Mouse (Mus musculus) midbrain, embryonic 15.5 days (tissue): ENCODE results near the gene Ucn2. TPM values are rescaled to one million over a fixed set of nuclear protein-coding genes. Genes with fewer than 3 reads are reported as not detected.

ENCODE experiments used
- ATAC-seq: fragments of 200-750 bp; cut with Nextera tagmentation; replicated peaks from 2 replicates; pipeline ENCODE4 v1.8.0; 2017; ENCODE audit warnings: moderate TSS enrichment
- H3K27ac ChIP-seq: fragments of 300-500 bp; sonication (generic); 2 replicates; pipeline ENCODE4 v1.5.1; 2015; ENCODE audit warnings: mild to moderate bottlenecking, inconsistent platforms
- H3K27me3 ChIP-seq: fragments of 300-500 bp; sonication (generic); replicated peaks from 2 replicates; pipeline ENCODE4 v1.6.1; 2015; ENCODE audit warnings: inconsistent platforms
- H3K36me3 ChIP-seq: fragments of 300-500 bp; sonication (generic); replicated peaks from 2 replicates; pipeline ENCODE4 v1.6.1; 2015; ENCODE audit warnings: inconsistent platforms
- H3K4me1 ChIP-seq: fragments of 300-500 bp; sonication (generic); 2 replicates; pipeline ENCODE4 v1.6.1; 2015; ENCODE audit warnings: inconsistent platforms
- H3K4me2 ChIP-seq: fragments of 300-500 bp; sonication (generic); 2 replicates; pipeline ENCODE4 v1.6.1; 2015; ENCODE audit warnings: inconsistent platforms, mild to moderate bottlenecking, moderate library complexity
- H3K4me3 ChIP-seq: fragments of 300-500 bp; sonication (generic); 2 replicates; pipeline ENCODE4 v1.5.1; 2015; ENCODE audit warnings: mild to moderate bottlenecking, inconsistent platforms
- H3K9ac ChIP-seq: fragments of 300-500 bp; sonication (generic); 2 replicates; pipeline ENCODE4 v1.6.1; 2015; ENCODE audit warnings: mild to moderate bottlenecking, inconsistent platforms
- H3K9me3 ChIP-seq: fragments of 300-500 bp; sonication (generic); 2 replicates; pipeline ENCODE4 v1.6.1; 2016; ENCODE audit warnings: inconsistent platforms
- WGBS: fragments of 180-500 bp; shearing (Covaris S2); methylation state at CpG from one replicate; pipeline ENCODE4 v1.1.7; 2015; ENCODE audit warnings: mixed read lengths; 5-methylcytosine and 5-hydroxymethylcytosine counted together
- polyA plus RNA-seq: library from polyadenylated mRNA; unstranded; fragments of >200 nt; fragmentation: Nextera tagmentation; extraction: Ambion mirVana; gene quantifications from 2 replicates; pipeline ENCODE4 v1.2.1, GENCODE M21; 2015

Ucn2 gene
- not detected in 2 replicates for polyA plus RNA-seq

DNA sequence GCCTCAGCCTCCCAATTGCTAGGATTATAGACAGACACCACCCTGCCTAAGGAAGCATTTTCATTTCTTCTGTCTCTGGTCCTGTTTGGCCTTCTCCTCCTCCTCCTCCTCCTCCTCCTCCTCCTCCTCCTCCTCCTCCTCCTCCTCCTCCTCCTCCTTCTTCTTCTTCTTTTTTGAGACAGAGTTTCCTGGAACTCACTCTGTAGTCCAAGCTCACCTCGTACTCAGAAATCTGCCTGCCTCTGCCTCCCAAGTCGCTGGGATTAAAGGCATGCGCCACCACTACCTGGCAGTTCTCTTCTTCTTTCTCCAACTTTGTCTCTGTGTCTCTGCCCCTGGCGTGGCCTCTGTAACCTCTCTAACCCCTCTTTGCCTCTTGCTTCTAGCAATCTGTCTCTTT is at the start of gene Ucn2:
Gene Ucn2, plus strand, starts transcription at position 301 of the 400 bp plus-strand sequence.
- no peak for ATAC-seq

DNA sequence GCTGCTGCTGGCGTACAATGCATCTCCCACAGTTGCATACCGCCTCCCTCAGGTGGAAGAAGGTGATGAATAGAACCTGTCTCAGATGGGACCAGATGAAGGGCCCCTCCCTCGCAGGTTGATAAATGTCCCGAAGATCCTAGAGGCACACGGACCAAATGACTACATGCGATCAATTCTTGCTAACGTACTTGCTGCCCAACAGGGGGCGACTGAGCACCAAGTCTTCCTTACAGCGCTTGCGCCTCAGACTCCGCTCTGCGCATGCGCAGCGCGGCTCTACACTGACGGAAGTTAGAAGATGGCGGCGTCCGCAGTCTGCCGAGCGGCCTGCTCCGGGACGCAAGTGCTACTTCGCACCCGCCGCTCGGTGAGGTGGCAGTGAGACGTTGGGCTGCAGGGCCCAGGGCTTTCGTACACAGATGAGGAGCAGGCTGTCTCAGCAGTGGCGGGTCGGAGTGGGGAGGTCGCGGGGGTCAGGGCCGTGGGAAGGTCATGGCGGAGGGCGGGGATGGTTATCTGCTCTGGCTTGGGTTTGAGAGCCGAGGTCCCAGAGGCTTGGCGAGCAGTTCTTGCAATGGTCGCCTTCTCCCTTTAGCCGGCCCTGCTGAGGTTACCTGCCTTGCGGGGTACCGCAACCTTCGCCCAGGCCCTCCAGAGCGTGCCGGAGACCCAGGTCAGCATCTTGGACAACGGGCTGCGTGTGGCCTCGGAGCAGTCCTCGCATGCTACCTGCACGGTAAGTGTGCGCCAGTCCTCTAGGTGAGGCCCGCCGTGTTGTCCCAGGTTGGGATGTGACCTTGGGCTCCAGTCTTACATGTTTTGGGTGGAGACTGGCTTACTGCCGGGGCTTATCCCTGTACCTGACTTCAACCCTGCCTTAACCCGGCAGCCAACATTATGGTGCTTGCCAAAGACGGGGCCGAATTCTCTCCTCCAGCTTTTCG is 49.1 kb upstream of the Ucn2 start, which contains the start of gene Uqcrc1:
Gene Uqcrc1, plus strand, starts transcription at position 216 of the 947 bp plus-strand sequence.
- H3K36me3 ChIP-seq, result peaks cover 24% of the 10 kb centered on the region; the same call in 1 of the 2 replicates
- H3K27ac ChIP-seq, result peak within 1 kb of the TSS; percentile 61
- H3K4me3 ChIP-seq, result peak within 1 kb of the TSS; percentile 54
- no peaks in the 10 kb centered on the region for H3K27me3 ChIP-seq
- peaks cover 7% of the 10 kb centered on the region for H3K4me1 ChIP-seq
- no peaks in the 10 kb centered on the region for H3K9me3 ChIP-seq
- H3K4me2 ChIP-seq, result peak within 1 kb of the TSS; percentile 73
- peak within 1 kb of the TSS; percentile 83 for H3K9ac ChIP-seq
- under 1% methylated on average over 58 of the region's 58 CpGs for WGBS
- ATAC-seq, result peak; percentile 87

More for the DNA sequence above, at the start of gene Ucn2:
- Histone ChIP-seq H3K4me2 (no peak within 1 kb of the TSS), H3K36me3 (no peaks in the 10 kb centered on the region), H3K4me3 (no peak within 1 kb of the TSS), H3K9me3 (no peaks in the 10 kb centered on the region), H3K27ac (no peak within 1 kb of the TSS), H3K9ac (no peak within 1 kb of the TSS), H3K4me1 (peaks cover 2% of the 10 kb centered on the region; the same call in 1 of the 2 replicates), H3K27me3 (no peaks in the 10 kb centered on the region)
- WGBS, result 83% methylated on average over 4 of the region's 4 CpGs

DNA sequence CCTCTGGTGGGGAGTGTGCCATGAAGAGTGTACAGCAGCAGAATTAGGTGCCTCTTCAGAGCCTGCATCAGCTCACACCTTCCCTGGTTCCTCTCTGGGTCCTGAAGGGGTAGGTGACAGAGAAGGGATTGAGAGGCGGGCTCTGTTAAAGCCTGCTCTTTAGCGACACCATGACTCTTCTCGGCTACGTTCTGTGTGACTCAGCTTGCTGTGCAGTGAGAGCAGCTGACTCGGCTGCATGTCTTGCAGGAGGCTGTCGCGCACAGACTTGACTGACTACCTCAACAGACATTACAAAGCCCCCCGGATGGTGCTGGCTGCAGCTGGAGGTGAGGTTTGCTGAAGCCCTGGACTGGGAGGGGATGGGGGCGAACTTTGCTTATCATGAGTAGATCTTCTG is 40.7 kb upstream of the Ucn2 start:
- no peak overlapping the region for H3K4me2 ChIP-seq
- ATAC-seq, result no peak
- 80% methylated on average over 9 of the region's 9 CpGs for WGBS
- no peak overlapping the region for H3K9ac ChIP-seq
- H3K4me3 ChIP-seq, result no peak overlapping the region
- H3K27ac ChIP-seq, result no peak overlapping the region
- H3K27me3 ChIP-seq, result no peaks in the 10 kb centered on the region
- 0 out of 2 replicates have a peak, but pooled peaks cover 4% of the 10 kb centered on the region for H3K4me1 ChIP-seq
- H3K36me3 ChIP-seq, result peaks cover 74% of the 10 kb centered on the region
- no peaks in the 10 kb centered on the region for H3K9me3 ChIP-seq

DNA sequence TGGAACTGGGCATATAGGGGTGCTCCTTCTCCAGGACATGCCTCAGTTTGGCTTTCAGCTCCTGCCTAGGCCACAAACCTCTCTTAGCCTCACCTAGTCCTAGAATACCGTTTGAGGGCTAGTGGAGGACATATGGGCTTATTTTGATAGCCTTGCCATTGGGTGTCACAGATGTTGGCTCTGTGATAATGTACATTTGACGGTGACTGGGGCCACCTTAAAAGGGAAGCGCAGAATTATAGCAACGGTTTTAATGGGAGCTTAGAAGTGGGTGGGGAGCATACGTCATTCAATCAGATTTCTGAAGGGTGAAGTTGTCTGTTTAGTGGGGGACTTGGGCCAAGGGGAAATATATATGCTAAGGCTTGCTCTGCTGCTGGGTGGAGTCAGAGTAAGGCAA is 40.2 kb upstream of the Ucn2 start:
- Histone ChIP-seq H3K4me1 (0 out of 2 replicates have a peak, but pooled peaks cover 4% of the 10 kb centered on the region), H3K9me3 (no peaks in the 10 kb centered on the region), H3K9ac (no peak overlapping the region), H3K27ac (no peak overlapping the region), H3K4me2 (no peak overlapping the region), H3K27me3 (no peaks in the 10 kb centered on the region), H3K4me3 (no peak overlapping the region), H3K36me3 (peaks cover 77% of the 10 kb centered on the region)
- WGBS, result 87% methylated on average over 5 of the region's 5 CpGs
- no peak for ATAC-seq

DNA sequence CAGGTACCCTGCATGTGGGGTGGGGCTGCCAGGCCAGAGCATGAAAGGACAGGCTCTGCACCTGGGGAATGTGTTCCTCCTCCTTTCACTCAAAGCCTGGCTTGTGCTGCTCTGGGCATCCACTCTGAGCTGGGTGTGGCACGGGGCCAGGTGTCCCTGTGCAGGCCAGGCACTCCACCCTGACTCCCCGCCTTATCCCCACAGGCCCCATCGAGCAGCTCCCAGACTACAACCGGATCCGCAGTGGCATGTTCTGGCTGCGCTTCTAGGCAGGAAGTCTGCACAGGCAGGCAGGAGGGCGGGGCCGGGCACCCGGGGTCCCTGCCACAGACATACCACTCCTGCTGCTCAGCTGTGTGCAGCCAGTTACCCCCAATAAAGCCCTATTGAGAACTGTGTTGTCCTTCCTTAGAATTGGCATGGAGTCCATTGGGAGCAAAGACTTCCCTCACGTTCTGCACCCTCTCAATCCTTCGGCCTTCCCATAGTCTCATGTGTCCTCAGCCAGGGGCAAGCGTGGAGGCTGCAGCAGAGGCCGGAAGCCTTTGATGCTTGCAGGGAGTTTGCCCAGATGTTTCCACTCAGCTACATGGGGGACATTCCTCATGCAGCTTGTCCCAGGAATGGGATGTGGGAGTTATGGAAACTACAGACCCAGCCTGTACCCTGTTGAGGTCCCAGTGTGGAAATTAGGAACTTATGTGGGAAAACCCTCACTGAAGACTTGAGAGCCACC is 36.4 kb upstream of the Ucn2 start:
- no peaks in the 10 kb centered on the region for H3K9me3 ChIP-seq
- peaks cover 58% of the 10 kb centered on the region for H3K36me3 ChIP-seq
- no peak overlapping the region for H3K27ac ChIP-seq
- no peak for ATAC-seq
- H3K4me3 ChIP-seq, result no peak overlapping the region
- H3K4me2 ChIP-seq, result no peak overlapping the region
- no peaks in the 10 kb centered on the region for H3K4me1 ChIP-seq
- H3K27me3 ChIP-seq, result peaks cover 21% of the 10 kb centered on the region
- no peak overlapping the region for H3K9ac ChIP-seq
- 93% methylated on average over 13 of the region's 13 CpGs for WGBS

DNA sequence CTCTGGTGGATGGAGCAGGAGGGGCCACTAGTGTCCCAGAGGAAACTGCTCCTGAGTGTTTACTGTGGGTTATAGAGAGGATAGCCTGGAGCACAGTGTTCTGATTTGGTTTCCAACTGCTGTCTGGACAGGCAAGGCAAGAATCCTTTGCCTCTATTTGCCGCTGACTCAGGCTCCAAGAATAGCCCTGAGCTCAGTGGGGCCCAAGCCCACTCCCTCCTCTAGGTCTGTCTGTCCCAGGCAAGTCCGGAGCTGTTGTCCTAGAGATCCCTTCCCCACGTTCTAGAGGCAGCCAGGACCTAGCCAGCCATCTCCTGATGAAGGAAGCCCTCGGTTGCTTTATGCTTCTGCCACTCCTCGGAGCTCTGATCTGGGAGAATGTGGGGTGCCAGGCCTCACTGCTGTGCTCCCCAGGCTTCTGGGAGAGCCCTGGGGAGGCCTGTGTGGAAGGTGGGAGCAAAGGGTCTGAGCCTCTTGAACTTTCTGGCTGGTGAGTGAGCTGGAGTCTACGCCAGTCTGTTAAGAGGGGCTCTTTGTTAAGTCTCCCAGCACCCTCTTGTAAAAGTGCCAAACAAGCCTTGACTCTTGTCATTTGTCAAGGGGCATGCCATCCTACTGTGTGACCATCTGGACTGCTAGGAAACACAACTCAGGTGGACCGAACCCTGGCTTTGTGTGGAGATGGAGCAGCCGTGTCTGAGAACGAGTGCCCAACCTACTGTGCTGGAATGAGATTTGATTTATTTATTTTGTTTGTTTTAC is 35.7 kb upstream of the Ucn2 start:
- Histone ChIP-seq H3K4me3 (no peak overlapping the region), H3K9ac (no peak overlapping the region), H3K27ac (no peak overlapping the region), H3K4me1 (no peaks in the 10 kb centered on the region), H3K36me3 (peaks cover 51% of the 10 kb centered on the region), H3K4me2 (no peak overlapping the region), H3K27me3 (peaks cover 23% of the 10 kb centered on the region), H3K9me3 (no peaks in the 10 kb centered on the region)
- 84% methylated on average over 9 of the region's 9 CpGs for WGBS
- ATAC-seq, result no peak

DNA sequence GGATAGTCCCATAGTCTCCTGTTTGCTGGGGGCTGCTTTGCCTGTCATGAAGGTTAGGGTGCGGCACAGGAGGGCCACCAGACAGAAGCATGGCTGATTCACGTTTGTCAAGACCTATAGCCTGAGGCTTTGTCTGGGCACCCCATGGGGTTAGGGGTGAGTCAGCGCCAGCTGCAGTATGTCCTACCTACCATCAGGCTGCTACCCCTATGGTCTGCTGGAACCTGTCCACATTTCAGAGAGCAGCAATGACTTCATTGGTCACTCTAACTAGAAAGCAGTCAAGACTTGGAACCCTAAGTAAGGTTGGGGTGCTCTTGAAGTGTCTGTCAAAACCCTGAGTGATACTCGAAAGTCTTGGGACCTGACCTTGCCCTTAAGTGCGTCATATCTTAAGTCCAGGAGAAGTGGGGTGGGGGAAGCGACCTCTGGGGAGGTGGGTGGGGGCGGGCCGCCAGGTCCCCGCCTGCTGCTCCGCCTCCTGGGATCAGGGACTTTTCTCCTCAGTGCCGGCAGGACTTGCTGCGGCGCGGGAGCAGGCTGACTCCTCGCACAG is 32.7 kb upstream of the Ucn2 start, which contains the start of gene Col7a1:
Gene Col7a1, plus strand, starts transcription at position 506 of the 556 bp plus-strand sequence.
- Histone ChIP-seq H3K9ac (no peak within 1 kb of the TSS), H3K27ac (no peak within 1 kb of the TSS), H3K27me3 (peaks cover 23% of the 10 kb centered on the region), H3K9me3 (no peaks in the 10 kb centered on the region), H3K4me3 (no peak within 1 kb of the TSS), H3K4me1 (no peaks in the 10 kb centered on the region), H3K4me2 (no peak within 1 kb of the TSS), H3K36me3 (peaks cover 24% of the 10 kb centered on the region)
- WGBS, result 10% methylated on average over 15 of the region's 15 CpGs
- ATAC-seq, result no peak

DNA sequence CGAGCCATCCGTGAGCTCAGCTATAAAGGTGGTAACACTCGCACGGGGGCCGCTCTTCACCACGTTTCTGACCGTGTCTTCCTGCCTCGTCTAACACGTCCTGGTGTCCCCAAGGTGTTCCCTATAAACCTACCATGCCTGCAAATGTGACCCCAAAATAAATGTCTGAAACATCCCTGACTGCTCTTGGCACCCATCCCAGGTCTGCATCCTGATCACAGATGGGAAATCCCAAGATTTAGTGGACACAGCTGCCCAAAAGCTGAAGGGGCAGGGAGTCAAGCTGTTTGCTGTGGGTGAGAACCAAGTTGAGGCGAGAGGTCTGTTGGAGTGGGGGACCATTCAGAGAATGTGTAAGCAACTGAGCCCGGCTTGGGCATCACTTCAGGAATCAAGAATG is 30.6 kb upstream of the Ucn2 start:
- WGBS, result 93% methylated on average over 11 of the region's 11 CpGs
- no peaks in the 10 kb centered on the region for H3K4me1 ChIP-seq
- H3K9me3 ChIP-seq, result no peaks in the 10 kb centered on the region
- H3K36me3 ChIP-seq, result peaks cover 4% of the 10 kb centered on the region; the same call in 1 of the 2 replicates
- H3K4me3 ChIP-seq, result no peak overlapping the region
- H3K9ac ChIP-seq, result no peak overlapping the region
- no peak overlapping the region for H3K4me2 ChIP-seq
- no peak for ATAC-seq
- peaks cover 23% of the 10 kb centered on the region for H3K27me3 ChIP-seq
- H3K27ac ChIP-seq, result no peak overlapping the region

DNA sequence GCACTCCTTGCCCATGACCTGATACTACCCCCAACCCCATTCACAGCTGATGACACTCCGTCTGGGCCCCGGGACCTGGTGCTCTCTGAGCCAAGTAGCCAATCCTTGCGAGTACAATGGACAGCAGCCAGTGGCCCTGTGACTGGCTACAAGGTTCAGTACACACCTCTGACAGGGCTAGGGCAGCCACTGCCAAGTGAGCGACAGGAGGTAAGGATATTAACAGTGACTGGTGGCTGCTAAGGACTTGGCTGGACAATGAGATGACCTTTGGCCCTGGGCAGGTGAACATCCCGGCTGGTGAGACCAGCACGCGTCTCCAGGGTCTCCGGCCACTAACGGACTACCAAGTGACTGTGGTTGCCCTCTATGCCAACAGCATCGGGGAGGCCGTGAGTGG is 30.0 kb upstream of the Ucn2 start:
- Histone ChIP-seq H3K4me2 (no peak overlapping the region), H3K9me3 (no peaks in the 10 kb centered on the region)
- ATAC-seq, result no peak

DNA sequence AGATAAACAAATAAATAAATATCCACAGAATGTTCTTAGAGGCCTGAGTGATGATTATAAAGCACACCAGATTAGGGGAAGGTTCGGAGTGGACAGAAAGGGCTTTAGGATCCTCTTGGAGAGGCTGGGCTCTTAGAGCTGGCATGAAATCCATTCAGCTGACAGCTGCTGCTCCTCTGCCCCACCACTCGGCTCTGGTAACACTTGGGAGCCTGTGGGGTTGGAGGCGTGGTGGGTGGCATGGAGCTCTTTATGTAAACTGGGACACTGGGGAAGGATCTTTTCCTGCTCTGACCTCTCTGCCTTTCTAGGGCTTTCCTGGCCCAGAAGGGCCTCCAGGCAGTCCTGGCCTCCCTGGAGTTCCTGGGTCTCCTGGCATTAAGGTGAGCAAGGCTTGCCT is 22.2 kb upstream of the Ucn2 start:
- H3K9me3 ChIP-seq, result no peaks in the 10 kb centered on the region
- H3K27me3 ChIP-seq, result no peaks in the 10 kb centered on the region
- WGBS, result 81% methylated on average over 3 of the region's 3 CpGs
- H3K9ac ChIP-seq, result no peak overlapping the region
- no peak overlapping the region for H3K4me3 ChIP-seq
- no peak for ATAC-seq
- H3K36me3 ChIP-seq, result no peaks in the 10 kb centered on the region
- H3K27ac ChIP-seq, result no peak overlapping the region
- H3K4me1 ChIP-seq, result no peaks in the 10 kb centered on the region
- H3K4me2 ChIP-seq, result no peak overlapping the region

More for the DNA sequence above, 30.0 kb upstream of the Ucn2 start:
- 90% methylated on average over 11 of the region's 11 CpGs for WGBS
- Histone ChIP-seq H3K27me3 (peaks cover 23% of the 10 kb centered on the region), H3K36me3 (no peaks in the 10 kb centered on the region), H3K4me1 (no peaks in the 10 kb centered on the region), H3K4me3 (no peak overlapping the region), H3K9ac (no peak overlapping the region), H3K27ac (no peak overlapping the region)

DNA sequence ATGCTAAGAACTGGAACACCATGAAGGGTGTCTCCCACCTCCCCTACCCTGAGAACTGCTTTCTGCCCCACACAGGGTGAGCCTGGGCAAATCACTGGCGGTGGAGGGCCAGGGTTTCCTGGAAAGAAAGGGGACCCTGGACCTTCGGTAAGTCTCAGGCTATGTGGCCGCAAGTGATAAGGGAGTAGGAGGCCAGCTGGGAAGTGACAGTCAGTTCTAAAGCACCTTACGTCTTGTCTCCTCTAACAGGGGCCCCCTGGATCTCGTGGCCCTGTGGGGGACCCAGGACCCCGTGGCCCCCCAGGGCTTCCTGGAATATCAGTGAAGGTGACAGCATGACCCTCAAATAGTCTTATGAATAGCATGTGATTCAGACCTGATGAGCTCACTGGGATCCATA is 21.5 kb upstream of the Ucn2 start:
- no peaks in the 10 kb centered on the region for H3K9me3 ChIP-seq
- H3K4me1 ChIP-seq, result no peaks in the 10 kb centered on the region
- no peak overlapping the region for H3K4me3 ChIP-seq
- no peak overlapping the region for H3K27ac ChIP-seq
- no peaks in the 10 kb centered on the region for H3K36me3 ChIP-seq
- H3K27me3 ChIP-seq, result no peaks in the 10 kb centered on the region
- H3K4me2 ChIP-seq, result no peak overlapping the region
- H3K9ac ChIP-seq, result no peak overlapping the region
- no peak for ATAC-seq
- 83% methylated on average over 6 of the region's 6 CpGs for WGBS
